Mouse (Mus musculus): ENCODE results near the gene Tbc1d20. TPM values are rescaled to one million over a fixed set of nuclear protein-coding genes. Genes with fewer than 3 reads are reported as not detected.
A peak's percentile ranks its signal among the peaks of the same experiment; 100 is the strongest.
"Not testable (repeated sequence)": the region's sequence is repeated elsewhere in the genome, so short reads cannot be mapped to it uniquely, and the experiment has no call there.

Gene Tbc1d20
- total RNA-seq (2021), result 10 to 100 TPM; 36.9 to 41.9 TPM
- long read RNA-seq, experiment 1, transcript Tbc1d20-201 (8 exons, 3,386 nt), result major isoform, 46 of 67 reads
- long read RNA-seq, experiment 1, partial matches to known transcripts, result 16 of 67 reads
- long read RNA-seq, experiment 1, other reads (novel, unspliced or antisense), result 4 of 67 reads
- long read RNA-seq, experiment 2, transcript Tbc1d20-201 (8 exons, 3,386 nt), result major isoform, 38 of 55 reads
- long read RNA-seq, experiment 2, partial matches to known transcripts, result 9 of 55 reads
- long read RNA-seq, experiment 2, other reads (novel, unspliced or antisense), result 8 of 55 reads

GRCm38 (mm10) chr2:152293727-152294475 lies at the start of gene Tbc1d20:
Gene Tbc1d20 (plus strand): TSS chr2:152293828.
- DNase-seq, result peak; percentile 88

- no peak for DNase-seq
These were observed 46.4 kb upstream of the Tbc1d20 start for GRCm38 (mm10) chr2:152247213-152247612.

DNA sequence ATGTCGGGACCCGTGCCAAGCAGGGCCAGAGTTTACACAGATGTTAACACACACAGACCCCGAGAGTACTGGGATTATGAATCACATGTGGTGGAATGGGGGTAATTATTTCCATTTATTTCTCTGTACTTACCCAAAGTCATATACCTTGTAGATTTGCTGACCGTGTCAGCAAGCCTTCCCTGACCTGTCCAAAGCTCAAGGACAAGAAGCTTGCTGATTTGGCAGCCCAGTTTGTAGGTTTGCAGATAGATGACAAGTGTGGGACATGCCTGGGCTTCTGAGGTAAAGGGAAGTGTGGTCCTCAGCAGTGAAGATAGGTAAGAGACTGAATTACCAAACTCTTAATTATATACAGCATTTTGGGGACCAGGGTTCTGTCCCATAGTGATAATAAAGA lies 43.1 kb upstream of the Tbc1d20 start:
- DNase-seq, result no peak

DNA sequence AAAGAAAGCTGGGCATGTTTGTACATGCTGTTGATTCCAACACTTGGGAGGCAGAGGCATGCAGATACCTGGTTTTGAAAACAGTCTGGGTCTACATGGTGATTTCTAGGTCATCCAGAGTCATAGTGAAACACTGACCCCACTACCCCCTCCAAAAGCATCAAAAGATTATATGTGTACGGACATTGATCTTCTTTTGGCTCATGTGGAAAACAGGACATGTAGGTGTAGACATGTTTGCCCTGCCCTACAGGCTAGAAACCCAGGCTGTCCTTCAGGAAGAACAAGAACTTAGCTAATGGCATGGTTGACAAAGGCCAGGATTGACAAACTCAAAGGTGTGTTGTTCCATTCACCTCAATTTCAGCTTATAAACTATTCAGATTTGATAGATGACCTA lies 33.9 kb upstream of the Tbc1d20 start:
- no peak for DNase-seq

- DNase-seq, result no peak
These were observed 20.0 kb upstream of the Tbc1d20 start for GRCm38 (mm10) chr2:152273639-152274038.

GRCm38 (mm10) chr2:152281407-152281806 lies 12.2 kb upstream of the Tbc1d20 start:
- peak; percentile 10 for DNase-seq

DNA sequence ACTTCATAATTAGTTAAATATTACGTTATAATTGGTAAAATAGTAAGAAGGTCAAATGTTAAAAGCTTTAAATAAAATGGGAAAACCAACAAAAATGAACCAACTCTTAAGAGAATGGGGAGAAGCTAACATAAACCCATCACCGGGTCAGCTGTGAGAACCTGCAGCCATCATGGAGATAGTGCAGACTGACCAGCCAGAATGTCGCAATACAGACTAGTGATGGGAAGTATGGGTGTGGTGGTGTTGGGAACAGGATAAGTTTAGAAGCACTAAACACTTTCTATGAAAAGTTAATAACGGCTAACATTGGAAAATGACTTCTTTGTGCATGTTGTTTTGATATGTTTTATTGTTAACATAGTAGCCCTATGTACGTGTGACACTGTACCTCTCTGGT lies 6.1 kb upstream of the Tbc1d20 start:
- DNase-seq, result no peak

GRCm38 (mm10) chr2:152288046-152288445 lies 5.6 kb upstream of the Tbc1d20 start:
- no peak for DNase-seq

- DNase-seq, result not testable (repeated sequence)
These were observed 4.0 kb upstream of the Tbc1d20 start for GRCm38 (mm10) chr2:152289623-152290022.

DNA sequence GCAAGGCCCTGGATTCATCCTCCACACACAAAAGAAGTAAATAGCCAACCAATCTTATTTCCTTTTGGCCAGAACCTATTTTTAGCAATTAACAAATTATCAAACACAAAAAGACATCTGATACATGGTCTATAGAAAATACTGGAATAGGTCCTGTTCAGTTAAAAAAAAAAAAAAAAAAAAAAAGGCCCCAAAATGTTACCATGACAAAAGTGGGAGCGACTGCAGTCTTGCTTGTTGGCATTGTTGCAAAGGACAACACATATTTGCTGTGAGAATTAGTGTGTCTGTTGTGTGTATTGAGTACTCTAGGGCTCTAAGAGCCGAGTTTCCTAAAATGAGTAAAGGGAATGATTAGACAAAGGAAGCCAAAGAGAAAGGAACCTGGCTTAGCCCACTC lies 1.2 kb upstream of the Tbc1d20 start:
- DNase-seq, result no peak

- no peak for DNase-seq
These were observed 375 bp upstream of the Tbc1d20 start for GRCm38 (mm10) chr2:152293179-152293726.

DNA sequence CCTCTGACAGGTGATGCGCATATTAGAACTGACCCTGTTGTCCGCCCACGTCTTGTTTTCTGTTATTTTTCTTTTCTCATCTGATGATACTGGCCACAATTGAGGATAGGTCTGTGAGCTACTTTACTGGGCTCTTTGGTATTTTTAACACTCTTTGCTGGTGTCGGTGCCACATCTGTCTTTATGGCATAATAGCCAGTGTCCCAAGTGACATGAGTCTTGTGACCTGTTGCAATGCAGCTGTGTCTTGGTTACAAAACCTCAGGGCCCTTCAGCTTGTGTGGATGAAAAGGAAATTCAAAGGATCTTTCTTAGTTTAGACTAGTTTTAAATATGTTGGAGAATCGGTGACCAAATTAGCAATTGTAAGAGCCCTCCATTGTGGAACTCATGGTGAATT lies 913 bp downstream of the Tbc1d20 start:
- no peak for DNase-seq

GRCm38 (mm10) chr2:152302862-152303261 lies 9.2 kb downstream of the Tbc1d20 start:
- no peak for DNase-seq

- no peak for DNase-seq
These were observed 10.2 kb downstream of the Tbc1d20 start for GRCm38 (mm10) chr2:152303781-152304180.

DNA sequence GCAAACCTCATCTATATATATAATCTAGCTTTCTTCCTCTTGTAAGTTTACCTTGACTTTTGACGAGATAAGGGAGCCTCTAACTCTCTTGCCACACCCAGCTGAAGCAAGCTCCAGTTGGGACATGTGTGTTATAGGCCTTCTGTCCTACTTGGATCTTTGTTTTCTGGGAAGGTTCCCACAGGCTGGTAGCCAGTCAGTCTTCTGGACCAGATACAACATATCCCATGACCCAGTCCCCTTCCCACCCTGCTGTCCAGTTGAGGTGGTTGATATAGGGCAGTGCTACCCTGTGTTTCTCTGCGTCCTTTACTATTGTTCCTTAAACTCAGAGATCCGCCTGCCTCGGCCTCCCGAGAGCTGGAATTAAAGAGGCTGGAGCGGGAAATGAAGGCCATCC lies 11.9 kb downstream of the Tbc1d20 start:
- no peak for DNase-seq

DNA sequence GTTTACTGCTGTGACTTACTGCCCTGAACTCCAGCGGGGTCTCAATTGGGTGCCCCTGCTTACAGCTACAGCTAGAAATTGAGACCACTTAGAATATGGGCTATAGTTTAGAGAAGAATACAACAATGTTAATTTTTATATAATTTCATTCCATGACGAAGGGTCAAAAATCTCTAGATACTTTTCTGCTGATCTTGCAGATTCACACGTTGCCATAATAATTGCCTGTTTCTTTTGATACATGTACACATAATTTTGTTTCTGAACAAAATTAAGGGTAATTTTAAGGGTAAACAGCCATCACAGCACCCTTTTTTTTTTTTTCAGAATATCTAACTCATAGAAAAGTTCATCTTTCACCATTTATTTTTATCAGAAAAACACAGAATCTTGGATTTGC lies 13.6 kb downstream of the Tbc1d20 start:
- no peak for DNase-seq

GRCm38 (mm10) chr2:152312996-152313395 lies 19.4 kb downstream of the Tbc1d20 start:
- no peak for DNase-seq

GRCm38 (mm10) chr2:152313926-152314325 lies 20.3 kb downstream of the Tbc1d20 start:
- DNase-seq, result no peak

- no peak for DNase-seq
These were observed 23.4 kb downstream of the Tbc1d20 start for GRCm38 (mm10) chr2:152317054-152317453.

- DNase-seq, result no peak
These were observed 27.9 kb downstream of the Tbc1d20 start for GRCm38 (mm10) chr2:152321558-152321957.

DNA sequence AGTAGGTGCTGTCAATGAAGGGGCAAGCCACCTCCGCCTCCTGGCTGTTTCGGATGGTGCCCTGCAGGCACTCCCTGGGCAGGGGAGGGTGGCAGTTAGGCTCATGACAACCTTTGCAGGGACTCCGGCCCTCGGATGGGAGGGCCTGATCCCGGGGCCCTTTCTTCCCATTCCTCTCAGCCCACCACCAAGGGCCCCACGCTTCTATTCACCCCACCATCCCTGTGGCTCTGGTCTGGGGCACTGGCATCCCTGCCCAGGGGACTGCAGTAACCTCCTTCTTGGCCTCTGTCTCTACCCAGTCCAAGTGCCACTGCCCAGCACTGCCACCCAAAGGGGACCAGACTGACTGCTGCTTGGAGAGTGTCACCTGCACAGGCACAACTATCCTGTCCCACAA lies 28.6 kb downstream of the Tbc1d20 start:
- no peak for DNase-seq

DNA sequence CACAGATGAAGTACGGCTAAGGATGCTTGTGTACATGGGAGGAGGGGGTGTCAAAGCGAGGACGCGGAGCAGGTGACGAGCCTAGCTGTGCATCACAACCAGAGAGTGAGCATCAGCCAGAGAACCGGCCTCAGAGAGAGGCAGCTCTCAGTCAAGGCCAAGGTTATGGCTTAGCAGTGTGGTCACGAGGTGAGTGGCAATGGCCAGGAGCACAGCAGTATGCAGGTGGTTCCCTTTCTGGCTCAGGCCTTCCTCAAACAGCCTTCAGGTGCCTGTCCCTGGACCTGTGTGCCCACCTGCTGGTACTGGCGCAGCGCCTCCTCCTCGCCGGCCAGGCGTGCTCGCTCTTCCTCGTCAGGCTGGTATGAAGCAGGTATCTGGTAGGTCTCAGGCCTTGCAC lies 30.3 kb downstream of the Tbc1d20 start:
- no peak for DNase-seq

- DNase-seq, result no peak
These were observed 31.2 kb downstream of the Tbc1d20 start for GRCm38 (mm10) chr2:152324842-152325241.

DNA sequence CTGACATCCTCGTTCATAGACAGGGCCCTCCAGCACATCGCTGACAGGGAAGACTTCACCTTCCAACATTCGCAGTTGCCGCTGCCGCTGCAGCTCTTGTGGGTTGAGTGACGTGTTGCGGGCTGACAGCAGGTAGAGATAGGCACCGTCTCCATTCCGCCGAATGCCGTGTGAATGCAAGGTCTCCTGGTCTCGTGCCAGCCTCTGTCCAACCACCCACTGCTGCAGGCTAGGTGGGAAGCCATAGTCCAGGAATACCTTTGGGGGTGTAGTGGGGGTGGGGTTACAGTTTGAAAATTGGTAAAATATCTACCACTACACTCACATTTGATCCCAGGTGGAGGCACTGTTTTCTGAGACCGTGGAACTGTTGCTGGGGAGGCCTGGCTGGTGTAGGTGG lies 32.5 kb downstream of the Tbc1d20 start:
- no peak for DNase-seq

All from gastrocnemius, postnatal 10 days (tissue).